Mouse (Mus musculus) liver, embryonic 14.5 days (tissue): Measurements from ENCODE around the gene Cdkl5.

Experiments
- CTCF ChIP-seq: IDR thresholded peaks from 2 replicates; pipeline ENCODE4 v1.5.1; 2016; ENCODE audit warnings: antibody characterized with exemption, low read depth, control low read depth
- EP300 ChIP-seq: IDR thresholded peaks from 2 replicates; pipeline ENCODE4 v1.6.1; 2016; ENCODE audit warnings: antibody characterized with exemption, low read depth

DNA sequence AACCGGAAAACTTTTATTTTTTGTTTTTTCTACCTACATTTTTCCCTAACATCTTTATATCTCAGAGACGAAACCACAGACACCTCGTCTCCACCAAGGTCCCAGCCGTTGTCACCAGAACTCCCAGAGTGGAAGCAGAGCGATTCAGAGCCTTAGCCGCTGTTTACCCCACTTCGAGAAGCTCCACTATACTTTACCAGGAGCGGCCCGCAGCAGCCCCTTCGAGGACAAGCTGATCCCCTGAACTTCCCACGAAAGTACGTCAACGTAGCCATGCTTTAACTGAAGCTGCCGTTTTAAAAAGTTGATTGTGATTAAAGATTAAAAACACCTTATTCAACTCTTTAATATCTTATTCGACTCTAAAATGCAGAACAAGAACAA is 228.3 kb downstream of the Cdkl5 start:
- TF ChIP-seq CTCF (no peak), EP300 (no peak)
